Mouse (Mus musculus): ENCODE data around the gene B4galt2.
A peak's percentile ranks its signal among the peaks of the same experiment; 100 is the strongest.

B4galt2 gene

DNA sequence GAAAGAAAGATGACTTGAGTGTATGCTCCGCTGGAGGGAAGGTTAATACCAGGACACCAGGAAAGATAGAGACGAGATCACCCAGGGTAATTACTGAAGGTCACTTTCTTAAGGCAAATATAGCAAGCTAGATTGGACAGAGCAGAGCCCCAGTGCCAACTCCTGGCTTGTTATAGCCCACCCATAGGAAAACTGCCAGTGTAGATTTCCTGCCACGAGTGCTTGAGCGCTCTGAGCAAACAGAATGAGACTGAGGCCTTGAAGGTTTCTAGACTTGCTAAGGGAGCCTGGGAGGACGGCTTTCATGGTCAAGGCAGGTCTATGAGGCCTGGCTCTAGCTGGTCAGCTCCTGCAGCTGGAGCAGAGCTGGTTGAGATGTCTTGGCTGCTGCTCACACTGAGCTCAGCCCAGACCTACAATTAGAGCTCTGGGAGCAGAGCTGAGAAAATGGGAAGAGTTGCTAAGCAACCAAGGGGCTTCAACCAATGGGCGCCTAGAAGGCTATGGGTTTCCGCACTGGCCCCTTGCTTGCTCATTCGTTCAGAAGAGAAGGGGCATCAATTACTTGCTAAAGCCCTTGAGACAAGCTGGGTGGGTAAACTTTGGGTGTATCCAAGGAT lies 25.7 kb upstream of the B4galt2 start:
- no peak for DNase-seq (ENCODE audit: low spot score in 2 of 2)

DNA sequence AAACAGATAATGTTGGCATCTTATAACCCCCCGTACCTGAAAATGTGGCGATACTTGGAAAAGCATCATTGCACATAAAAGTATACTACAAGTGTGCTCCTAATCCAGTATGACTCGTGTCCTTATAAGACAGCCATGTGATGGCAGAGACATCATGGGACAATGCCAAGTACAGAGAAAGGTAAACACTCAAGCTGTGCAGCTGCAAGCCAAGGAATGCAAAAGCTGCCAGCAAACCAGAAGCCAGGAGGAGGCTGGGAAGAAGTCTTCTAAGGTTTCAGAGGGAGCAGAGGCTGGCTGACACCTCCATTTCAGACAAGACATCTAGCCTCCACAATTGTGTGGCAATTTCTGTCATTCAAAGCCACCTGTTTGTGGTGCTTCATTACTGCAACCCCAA lies 22.9 kb upstream of the B4galt2 start:
- DNase-seq (ENCODE audit: low spot score in 2 of 2): no peak

DNA sequence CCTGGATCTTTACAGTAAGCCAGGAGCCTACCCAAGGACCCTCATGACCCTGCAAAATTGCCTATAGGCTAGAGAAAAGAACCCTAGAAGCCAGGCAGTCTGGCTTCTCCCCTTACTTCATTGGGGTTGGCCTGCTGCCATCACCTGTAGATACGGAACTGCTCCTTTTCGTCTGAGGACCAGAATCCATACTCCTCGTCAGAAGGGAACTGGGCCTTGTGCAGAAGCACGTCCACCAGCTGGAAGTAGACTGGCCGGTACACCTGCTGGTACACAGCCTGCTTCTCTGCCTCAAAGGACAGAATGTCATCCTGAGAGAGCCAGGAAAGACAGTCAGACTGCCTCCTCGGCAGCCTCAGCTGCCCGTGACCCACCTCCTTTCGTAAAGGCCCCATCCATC lies 21.5 kb upstream of the B4galt2 start:
- no peak for DNase-seq (ENCODE audit: low spot score in 2 of 2)

DNA sequence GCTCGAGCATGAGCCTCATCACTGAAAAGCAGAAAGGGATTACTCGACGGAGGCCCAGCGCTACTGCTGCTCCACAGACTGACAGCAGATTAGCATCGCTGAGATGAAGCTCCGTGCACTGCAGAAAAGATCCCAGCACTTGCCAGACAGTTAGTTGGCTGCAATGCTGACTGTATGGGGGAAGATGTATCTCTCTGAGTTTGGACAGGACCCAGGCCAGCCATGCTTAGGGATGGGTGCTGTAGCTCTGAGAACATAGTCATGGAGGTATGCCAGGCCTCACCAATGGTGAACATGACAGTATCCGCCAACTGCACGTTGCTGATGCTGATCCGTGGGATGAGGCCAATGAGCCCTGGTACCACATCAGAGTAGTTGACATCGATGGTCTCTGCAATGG lies 20.8 kb upstream of the B4galt2 start:
- DNase-seq (ENCODE audit: low spot score in 2 of 2): no peak

DNA sequence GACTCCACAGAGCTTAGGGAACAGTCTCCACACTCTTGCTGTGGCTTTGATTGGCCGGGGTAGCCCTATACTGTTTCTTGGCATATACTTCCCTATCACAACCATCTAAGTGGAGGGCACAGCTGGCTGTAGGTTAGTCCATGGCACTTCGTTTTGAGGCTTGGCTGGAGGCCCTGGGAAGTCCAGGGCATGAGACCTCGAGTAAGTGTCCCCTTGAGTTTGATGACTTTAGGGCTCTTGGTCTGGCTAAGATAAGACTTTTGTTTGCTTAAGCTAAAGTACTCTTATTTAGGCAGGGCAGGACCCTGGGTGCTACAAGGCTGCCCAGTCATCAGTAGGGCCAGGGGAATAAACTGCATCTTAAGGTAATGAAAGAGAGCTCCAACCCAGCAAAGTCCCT lies 14.8 kb upstream of the B4galt2 start:
- DNase-seq (ENCODE audit: low spot score in 2 of 2): no peak

DNA sequence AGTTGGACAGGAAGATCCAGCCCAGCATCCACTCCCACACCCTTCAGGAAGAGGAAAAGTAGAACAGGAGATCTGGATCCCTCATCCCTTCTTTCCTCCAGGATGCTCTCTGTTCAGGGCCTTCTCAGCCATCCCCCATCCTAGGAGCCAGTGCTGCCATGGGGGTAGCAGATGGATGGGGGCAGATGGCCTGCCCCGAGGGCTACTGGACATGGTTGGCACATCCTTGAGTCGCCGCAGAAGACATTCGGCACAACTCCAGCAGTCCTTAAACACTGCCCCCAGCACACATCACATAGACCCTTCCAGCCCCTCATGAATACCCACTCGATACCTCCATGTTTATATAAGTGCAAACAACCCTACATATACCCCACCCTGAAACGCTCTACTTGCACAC lies 12.7 kb upstream of the B4galt2 start:
- no peak for DNase-seq (ENCODE audit: low spot score in 2 of 2)

DNA sequence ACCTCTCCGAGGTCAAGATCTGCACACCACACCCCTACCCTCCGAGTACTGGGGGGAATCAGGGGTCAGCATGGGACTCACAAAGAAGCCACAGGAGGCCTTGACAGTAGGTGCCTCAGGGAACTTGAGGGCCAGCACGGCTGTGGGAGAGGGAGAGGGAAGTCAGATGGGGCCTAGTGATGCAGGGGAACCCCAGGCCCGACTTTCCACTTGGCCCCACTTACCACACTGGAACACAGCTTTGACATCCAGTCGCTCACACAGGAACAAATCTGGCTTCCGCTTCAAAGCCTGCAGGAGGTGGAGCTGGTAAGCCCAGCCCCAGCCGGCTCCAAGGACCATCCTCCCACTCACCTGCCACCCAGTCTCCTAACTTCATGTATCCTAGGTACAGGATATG lies 12.1 kb upstream of the B4galt2 start:
- DNase-seq (ENCODE audit: low spot score in 2 of 2): no peak

DNA sequence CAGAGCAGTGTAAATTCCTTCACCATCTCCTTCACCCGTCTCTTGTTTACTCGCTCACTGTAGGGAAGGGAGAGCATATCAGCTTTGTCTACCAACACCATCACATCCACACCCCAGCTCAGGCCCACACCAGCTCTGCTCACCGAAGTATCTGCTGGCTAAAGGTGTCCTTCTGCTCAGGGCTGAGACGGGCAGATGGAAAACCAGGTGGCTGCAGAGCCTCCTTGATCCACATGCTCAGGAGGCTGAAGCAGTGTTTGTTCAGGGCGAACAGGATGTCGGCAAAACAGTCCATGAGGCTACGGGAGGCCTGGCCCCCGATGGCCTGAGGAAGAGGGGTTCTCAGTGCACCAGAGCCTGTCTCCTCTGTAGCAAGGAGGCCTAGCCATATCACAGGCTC lies 11.3 kb upstream of the B4galt2 start:
- no peak for DNase-seq (ENCODE audit: low spot score in 2 of 2)

DNA sequence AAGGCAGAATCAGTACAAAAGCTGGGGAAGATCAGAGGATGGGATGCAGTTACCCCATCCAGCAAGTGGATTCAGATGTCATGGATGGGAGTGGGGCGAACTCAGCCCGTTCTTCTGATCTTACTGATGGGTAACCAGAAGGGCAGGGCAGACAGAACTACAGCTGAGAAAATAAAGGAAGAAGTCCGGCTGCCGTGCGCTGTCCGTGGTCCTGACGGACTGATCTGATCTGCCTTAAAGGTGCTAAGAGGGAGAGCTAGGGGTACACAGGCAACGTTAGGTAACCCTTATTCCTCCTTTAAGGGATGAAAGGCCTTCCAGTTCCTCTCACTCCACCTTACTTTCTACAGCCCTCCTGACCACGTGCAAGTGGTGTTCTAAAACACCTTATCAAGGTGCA lies 10.1 kb upstream of the B4galt2 start:
- peak; percentile 41 to 54 for DNase-seq (ENCODE audit: low spot score in 2 of 2)

DNA sequence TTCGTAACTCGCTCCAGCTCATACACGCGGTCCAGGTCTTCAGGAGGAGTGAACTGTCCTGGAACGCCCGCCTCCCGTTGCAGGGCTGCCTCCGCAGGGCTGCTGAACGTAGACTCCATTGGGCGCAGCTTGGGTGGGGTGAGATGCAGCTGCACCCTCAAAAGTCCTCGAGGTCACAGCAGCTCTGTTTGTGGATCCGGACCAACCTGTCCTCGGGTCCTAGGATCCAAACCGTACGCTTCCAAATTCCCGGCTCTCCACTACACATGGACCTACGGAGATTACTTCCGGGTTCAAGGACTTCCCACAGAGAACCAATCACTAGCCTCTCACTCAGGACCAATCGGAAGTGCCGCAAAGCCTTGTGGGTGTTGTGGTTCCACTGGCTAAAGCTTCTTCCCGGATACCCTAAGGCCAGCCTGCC lies 8.5 kb upstream of the B4galt2 start, which contains the start of gene Dph2:
Dph2 (minus strand) TSS at position 295 of the 424 bp plus-strand sequence.
- DNase-seq (ENCODE audit: low spot score in 2 of 2): peak; percentile 84 to 87

DNA sequence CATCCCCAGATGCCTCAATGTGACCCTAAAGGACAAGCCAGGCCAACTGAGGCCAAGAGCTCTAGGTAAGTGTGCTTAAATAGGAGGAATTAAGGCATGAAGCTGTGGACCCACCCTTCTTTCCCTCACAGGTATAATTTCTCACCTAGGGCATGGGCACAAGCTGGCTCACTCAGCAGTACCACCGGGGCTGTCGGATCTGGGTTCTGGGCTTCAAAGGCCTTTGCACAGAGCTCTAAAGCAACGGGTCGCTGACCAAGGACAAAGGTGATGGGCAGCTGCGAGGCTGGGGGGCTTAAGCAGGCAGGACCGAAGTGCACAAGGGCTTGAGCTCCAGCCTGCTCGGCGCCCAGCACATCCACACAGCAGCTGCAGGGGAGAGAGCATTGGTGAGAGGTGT lies 7.5 kb upstream of the B4galt2 start:
- DNase-seq (ENCODE audit: low spot score in 2 of 2): no peak

DNA sequence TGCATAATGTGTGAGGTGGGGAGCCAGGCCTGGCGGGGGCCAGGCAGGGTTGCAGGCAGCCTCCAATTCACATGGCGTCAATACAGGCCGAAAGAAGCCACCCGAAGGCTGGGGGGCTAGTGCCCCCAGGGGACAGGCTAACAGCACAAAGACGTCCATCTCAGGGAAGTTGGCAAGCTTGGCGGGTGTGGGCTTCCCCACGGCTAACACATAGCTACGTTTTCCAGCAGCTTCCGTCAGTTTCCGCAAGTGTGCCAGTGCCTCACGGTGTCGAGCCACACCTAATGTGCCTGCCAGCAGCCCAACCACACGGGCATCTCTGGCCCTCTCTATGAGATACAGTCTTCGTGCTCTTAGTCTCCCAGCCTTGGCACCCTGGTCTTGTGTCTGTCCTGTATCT lies 6.7 kb upstream of the B4galt2 start:
- no peak for DNase-seq (ENCODE audit: low spot score in 2 of 2)

DNA sequence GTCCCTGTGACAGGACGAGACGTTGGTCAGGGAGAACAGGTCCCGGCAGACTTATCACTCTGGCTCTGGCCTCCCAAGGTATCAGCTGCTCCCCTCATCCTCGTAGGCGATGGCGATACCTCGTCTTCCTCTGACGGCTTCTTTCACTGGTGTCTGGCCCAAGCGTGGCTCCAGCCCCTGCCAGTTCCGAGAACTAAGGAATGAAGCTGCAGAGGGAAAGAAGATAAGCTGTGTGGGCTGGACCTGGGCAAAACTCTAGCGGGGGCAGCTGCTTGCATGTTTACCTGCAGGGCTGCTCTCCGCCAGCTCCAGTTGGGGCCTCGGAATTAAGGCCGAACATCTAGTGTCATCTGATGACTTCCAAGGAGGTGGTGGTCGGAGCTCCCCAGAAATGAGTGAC lies 6.2 kb upstream of the B4galt2 start:
- no peak for DNase-seq (ENCODE audit: low spot score in 2 of 2)

DNA sequence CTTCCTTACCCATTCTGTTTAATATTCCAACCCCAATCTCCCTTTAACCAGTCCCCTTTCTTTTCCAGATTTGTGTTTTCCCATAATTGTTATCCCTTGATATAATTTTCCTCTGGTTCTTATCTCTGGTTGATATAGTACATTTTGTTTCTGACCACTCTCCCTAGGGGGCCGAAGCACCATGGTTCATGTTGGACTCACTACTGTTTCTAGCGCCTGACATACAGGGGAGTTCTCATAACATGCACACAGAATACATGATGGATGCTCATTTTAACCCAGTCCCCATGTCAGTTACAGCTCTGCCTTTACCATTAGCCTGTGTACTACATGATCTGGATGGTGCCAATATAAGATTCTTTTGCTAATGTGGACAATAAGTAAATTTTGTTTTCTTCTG lies 4.6 kb upstream of the B4galt2 start:
- DNase-seq (ENCODE audit: low spot score in 2 of 2): no peak

DNA sequence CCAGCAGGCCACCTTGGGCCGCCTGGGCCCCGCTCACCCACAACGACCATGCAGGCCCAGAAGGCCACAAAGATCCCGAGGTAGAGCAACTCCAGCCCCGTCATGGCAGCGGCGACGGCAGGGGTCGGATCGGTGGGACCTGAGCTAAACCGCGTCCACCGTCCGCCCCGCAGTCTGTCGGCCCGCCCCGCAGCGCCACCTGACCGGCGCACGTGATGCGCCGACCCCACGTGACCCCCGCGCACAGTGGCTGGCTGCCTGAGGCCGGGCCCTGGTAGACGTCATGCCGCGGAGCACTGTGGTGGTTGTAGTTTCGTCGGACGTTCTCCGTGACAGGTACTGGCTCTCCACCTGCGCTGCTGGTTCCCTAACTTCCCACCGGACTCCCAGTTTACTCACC lies 3.8 kb upstream of the B4galt2 start, which contains the start of gene Atp6v0b:
Atp6v0b (minus strand) TSS at position 201 of the 400 bp plus-strand sequence.
- DNase-seq (ENCODE audit: low spot score in 2 of 2): peak; percentile 92 to 93

DNA sequence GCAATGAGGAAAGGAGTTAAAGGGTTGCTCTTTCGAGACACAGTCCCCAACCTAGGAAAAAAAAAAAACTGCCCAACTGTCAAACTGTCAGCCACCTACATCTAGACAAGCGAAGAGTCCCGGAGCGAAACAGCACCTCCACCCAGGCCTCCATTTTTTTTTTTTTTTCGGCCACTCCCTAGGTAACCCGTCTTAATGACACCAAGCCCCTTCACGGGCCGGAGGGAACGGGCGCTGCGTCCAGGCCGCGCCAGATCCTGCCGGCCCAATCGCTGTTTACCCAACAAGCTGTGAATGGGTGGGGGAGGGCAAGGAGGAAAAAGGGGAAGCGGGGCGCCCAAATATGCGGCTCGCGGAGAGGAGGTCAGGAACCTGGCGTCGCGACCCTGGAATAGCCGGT lies 3.4 kb upstream of the B4galt2 start:
- peak; percentile 20 to 38 for DNase-seq (ENCODE audit: low spot score in 2 of 2)

DNA sequence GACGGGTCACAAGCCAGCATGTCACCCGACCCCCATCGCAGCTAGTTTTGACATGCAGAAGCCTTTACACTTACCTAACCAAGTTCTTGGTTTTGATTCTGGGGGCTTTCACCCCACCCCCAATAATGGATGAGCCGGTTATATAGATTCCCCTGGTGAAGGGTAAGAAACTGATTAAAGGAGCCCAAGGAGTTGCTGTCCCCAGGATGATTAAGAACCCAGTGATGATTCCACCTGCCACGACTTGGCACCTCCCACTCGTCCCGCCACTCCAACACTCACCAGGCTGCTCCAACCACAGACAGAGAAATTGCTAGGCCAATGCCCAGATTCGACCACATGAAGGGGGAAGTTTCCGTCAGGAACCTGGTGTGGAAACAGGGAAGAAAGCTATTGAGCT lies 2.7 kb upstream of the B4galt2 start:
- no peak for DNase-seq (ENCODE audit: low spot score in 2 of 2)

DNA sequence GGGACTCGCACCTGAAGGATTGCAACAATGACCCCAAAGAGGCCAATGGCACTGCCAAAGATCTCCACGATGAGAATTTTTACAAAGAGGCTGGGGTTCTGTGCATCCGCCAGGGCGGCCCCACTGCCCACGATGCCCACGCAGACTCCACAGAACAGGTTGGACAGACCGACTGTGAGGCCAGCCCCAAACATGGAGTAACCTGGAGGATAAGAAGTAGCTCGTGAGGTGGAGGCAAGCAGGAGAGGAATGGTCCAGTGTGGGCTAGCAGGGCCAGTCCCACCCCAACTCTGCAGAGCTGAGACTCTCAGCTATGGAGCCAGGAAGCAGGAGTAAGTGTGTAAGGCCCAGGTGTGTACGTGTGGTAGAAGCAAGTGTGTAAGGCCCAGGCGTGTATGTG lies 1.8 kb upstream of the B4galt2 start:
- DNase-seq (ENCODE audit: low spot score in 2 of 2): no peak

DNA sequence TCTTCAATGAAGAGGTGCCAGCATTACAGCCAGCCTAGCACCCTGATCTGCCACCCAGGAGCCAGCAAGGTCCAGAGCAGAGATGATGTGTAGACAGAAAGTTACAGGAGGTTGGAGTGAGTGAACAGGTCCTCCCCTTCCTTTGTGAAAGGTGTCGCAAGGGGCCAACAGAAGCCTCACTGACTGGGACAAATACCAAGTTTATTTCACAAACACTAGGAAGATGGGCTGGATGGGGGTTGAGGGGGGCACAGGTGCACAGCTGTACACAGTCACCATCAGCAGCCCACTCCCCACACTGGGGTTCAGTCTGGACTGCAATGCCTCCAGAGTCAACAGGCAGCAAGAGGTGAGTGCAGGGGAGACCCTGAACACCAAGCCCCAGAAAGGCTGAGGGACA lies 859 bp upstream of the B4galt2 start:
- DNase-seq (ENCODE audit: low spot score in 2 of 2): no peak

DNA sequence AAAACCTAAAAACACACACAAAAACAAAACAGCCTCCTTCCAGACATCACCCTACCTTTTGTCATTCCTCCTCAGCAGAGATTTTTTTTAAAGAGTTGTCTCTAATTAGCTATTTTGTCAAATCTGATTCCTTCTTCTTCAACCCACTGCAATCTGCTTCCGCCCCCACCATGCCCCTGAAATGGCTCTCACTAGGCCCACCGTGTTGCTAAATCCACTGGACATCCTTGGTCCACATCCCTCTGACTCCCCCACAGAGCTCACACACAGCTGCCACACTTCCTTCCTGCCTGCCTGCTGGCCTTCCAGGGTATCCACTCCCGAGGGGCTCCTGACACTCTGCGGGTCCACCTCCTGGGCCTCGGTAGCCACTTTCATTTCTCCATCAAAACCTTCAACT lies 4.6 kb downstream of the B4galt2 start:
- DNase-seq (ENCODE audit: low spot score in 2 of 2): no peak

DNA sequence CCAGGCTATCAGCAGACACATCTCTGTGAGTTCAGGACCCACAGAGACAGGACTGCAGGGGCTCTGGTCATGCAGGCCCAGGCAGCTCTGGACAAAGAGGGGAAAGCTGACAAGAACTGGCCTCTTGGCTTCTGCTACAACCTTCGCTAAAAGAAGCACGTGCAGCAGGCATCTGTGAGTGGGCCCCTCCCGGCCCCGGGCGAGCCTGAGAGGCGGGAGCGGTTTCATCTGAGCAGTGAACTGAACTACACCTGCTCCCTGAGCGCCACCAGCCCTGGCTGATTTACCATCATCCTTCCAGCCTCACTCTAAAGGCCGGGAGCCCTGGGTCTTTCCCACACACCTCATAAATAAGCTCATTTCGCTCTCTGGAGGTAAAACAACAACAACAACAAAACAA lies 5.0 kb downstream of the B4galt2 start:
- peak; percentile 32 to 41 for DNase-seq (ENCODE audit: low spot score in 2 of 2)

DNA sequence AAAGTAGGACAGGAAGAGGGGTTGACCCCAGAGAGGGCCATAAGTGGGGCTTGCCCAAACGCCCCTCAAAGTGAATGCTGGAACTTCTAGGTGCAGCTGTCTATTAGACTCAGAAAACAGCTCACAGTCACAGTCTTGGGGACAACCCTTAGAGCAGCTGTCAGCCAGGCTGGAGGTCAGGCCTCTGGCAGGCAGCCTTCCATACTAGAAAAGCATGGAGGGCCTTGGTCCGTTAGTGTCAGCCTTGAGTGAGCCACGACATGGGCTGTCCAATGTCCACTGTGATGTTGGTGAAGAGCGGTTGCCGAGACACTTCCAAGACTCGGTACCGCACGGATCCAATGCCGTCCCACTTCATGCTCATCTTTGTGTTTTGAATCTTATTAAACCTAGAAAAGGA lies 9.7 kb downstream of the B4galt2 start:
- DNase-seq (ENCODE audit: low spot score in 2 of 2): no peak

DNA sequence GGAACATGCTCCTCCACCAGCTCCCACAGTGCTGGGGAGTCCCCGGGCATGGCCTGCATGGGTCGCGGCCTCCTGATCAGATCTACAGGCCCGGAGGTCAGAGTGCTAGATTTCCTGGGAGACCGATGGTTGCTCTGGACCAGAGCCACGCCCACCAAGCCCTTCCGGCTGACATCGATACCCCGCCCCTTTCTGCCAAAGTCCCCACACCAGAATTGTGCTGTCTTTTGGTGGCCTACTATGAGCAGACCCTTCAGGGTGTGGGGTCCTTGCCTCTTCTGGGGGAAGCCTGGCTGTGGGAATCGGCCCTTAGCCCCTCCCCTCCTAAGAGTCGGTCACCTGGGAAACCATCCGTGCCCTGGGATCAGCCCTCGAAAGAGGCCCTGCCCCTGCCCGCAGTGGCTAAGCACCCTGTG lies 10.8 kb downstream of the B4galt2 start, which contains the start of gene Ccdc24:
Ccdc24 (minus strand) TSS at position 87 of the 416 bp plus-strand sequence.
- no peak for DNase-seq (ENCODE audit: low spot score in 2 of 2)

DNA sequence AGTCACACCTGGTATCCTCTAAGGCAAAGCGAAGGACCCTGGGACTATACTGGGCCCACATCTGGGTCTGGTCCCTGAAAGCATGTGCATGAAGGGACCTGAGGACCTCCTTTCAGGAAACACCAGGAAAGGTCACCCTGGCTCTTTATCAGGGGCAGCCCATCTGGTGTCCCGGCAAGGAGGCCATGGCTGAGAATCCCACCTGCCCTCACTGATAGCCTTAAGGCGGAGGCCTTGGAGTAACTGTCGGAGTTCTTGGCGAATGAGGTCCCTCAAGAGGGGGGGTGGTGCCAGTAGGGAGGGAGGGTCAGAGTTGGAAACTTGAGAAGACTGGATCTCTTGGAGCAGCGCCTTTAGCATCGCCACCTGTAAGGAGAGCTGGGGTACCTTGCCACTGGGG lies 11.5 kb downstream of the B4galt2 start:
- DNase-seq (ENCODE audit: low spot score in 2 of 2): no peak

Data from spleen, postnatal 36 days (tissue).